13 mouse cellular contexts compared by ENCODE assay signal in the genomic region with DNA sequence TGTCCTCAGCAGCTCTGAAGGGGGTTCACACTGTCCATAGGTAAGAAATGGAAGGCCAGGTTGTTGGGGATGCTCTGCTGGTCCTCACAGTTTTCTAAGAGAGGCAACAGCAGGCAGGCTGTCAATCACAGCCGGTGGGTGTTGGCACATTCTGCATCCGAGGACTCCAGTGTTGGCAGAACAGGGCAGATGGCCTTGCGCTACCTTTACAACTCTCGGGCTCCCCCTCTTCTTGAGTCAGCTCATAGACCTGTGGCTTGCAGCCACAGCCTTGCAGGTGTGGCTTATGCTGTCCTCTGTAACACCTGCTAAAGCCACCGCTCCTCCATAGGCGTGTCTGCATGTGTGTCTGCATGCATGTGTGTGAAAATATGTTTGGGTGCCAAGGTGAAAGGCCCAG.
"Had no signal": no experiment of that assay in that cellular context is flagged by ENCODE, and none has a peak within 500 bp of the region (broad histone marks: within the 10 kb centered on the region; RNA-seq: fewer than 3 reads in every experiment).

No protein-coding gene starts in this region.

- H3K27ac ChIP-seq: layer of hippocampus, adult 2 months; limb, embryonic 15.5 days; liver, embryonic 12.5 days; midbrain, embryonic 13.5 days; neural tube, embryonic 15.5 days had no signal

- H3K4me1 ChIP-seq: neural tube, embryonic 15.5 days had no signal

- H3K27me3 ChIP-seq: limb, embryonic 15.5 days; liver, embryonic 12.5 days had no signal

- DNase-seq: kidney, adult 18-20 months; kidney, postnatal 10 days; kidney, postnatal 4 days; lung, embryonic 14.5 days; lung, postnatal 10 days; thymus, adult 18-20 months; thymus, postnatal 14 days had no signal

- H3K9ac ChIP-seq: limb, embryonic 15.5 days; liver, embryonic 12.5 days; lung, embryonic 14.5 days; midbrain, embryonic 13.5 days; neural tube, embryonic 15.5 days had no signal

- H3K4me2 ChIP-seq: limb, embryonic 15.5 days; liver, embryonic 12.5 days; lung, embryonic 14.5 days; midbrain, embryonic 13.5 days; neural tube, embryonic 15.5 days had no signal

- H3K36me3 ChIP-seq: limb, embryonic 15.5 days; liver, embryonic 12.5 days; midbrain, embryonic 13.5 days; neural tube, embryonic 15.5 days had no signal

- H3K9me3 ChIP-seq: limb, embryonic 15.5 days; liver, embryonic 12.5 days; midbrain, embryonic 13.5 days; neural tube, embryonic 15.5 days had no signal

- ATAC-seq: liver, embryonic 12.5 days; midbrain, embryonic 13.5 days had no signal

- H3K4me3 ChIP-seq: layer of hippocampus, adult 2 months; limb, embryonic 15.5 days; liver, embryonic 12.5 days; midbrain, embryonic 13.5 days; myocyte; neural tube, embryonic 15.5 days had no signal
